Mouse (Mus musculus): Measurements from ENCODE around the gene Thg1l. TPM values are rescaled to one million over a fixed set of nuclear protein-coding genes. Genes with fewer than 3 reads are reported as not detected.
A peak's percentile ranks its signal among the peaks of the same experiment; 100 is the strongest.

Gene Thg1l
- 9.2 and 10.2 TPM in 2 replicates for polyA plus RNA-seq (2015; fragmentation: Nextera tagmentation; extraction: Ambion mirVana)

GRCm38 (mm10) chr11:45955127-45955627 is at the start of gene Thg1l:
Gene Thg1l (minus strand): TSS chr11:45955494.
- peak within 1 kb of the TSS; percentile 65 for H3K4me3 ChIP-seq
- WGBS, result under 1% methylated on average over 32 of the region's 32 CpGs
- H3K9ac ChIP-seq (replicated peaks), result peak within 1 kb of the TSS; percentile 53
- ATAC-seq (replicated peaks), result peak; percentile 99
- peaks cover 8% of the 10 kb centered on the region for H3K36me3 ChIP-seq
- H3K4me1 ChIP-seq, result peaks cover 5% of the 10 kb centered on the region
- H3K27me3 ChIP-seq, result 0 out of 2 replicates have a peak, but pooled peaks cover 3% of the 10 kb centered on the region
- peak within 1 kb of the TSS; percentile 48 for H3K4me2 ChIP-seq (replicated peaks)
- peak within 1 kb of the TSS; percentile 75 for H3K27ac ChIP-seq (replicated peaks)
- no peaks in the 10 kb centered on the region for H3K9me3 ChIP-seq

- peak overlapping the region; percentile 29 for H3K4me2 ChIP-seq (replicated peaks)
- no peak overlapping the region for H3K4me3 ChIP-seq
- WGBS, result 55% methylated on average over 13 of the region's 13 CpGs
- H3K9me3 ChIP-seq, result no peaks in the 10 kb centered on the region
- H3K27ac ChIP-seq (replicated peaks), result no peak overlapping the region
- no peaks in the 10 kb centered on the region for H3K4me1 ChIP-seq
- no peak for ATAC-seq (replicated peaks)
- no peaks in the 10 kb centered on the region for H3K36me3 ChIP-seq
- H3K27me3 ChIP-seq, result no peaks in the 10 kb centered on the region; the same call in 1 of the 2 replicates
- H3K9ac ChIP-seq (replicated peaks), result no peak overlapping the region
Observed at GRCm38 (mm10) chr11:45992087-45992486, 36.8 kb upstream of the Thg1l start.

GRCm38 (mm10) chr11:45991604-45992003 is 36.3 kb upstream of the Thg1l start:
- peak; percentile 58; the same call in 1 of the 2 replicates for ATAC-seq (replicated peaks)
- 11% methylated on average over 16 of the region's 16 CpGs for WGBS
- no peak overlapping the region for H3K4me3 ChIP-seq
- no peaks in the 10 kb centered on the region for H3K9me3 ChIP-seq
- H3K27me3 ChIP-seq, result no peaks in the 10 kb centered on the region; the same call in 1 of the 2 replicates
- H3K4me2 ChIP-seq (replicated peaks), result peak overlapping the region; percentile 29
- H3K4me1 ChIP-seq, result no peaks in the 10 kb centered on the region
- no peak overlapping the region for H3K9ac ChIP-seq (replicated peaks)
- no peak overlapping the region for H3K27ac ChIP-seq (replicated peaks)
- H3K36me3 ChIP-seq, result no peaks in the 10 kb centered on the region

GRCm38 (mm10) chr11:45980893-45981253 is 25.6 kb upstream of the Thg1l start:
- Histone ChIP-seq H3K36me3 (no peaks in the 10 kb centered on the region), H3K9ac (replicated peaks) (peak overlapping the region; percentile 67), H3K4me3 (peak overlapping the region; percentile 56), H3K27me3 (no peaks in the 10 kb centered on the region), H3K27ac (replicated peaks) (peak overlapping the region; percentile 70), H3K9me3 (no peaks in the 10 kb centered on the region), H3K4me2 (replicated peaks) (peak overlapping the region; percentile 68), H3K4me1 (0 out of 2 replicates have a peak, but pooled peaks cover 3% of the 10 kb centered on the region)
- peak; percentile 36; the same call in 1 of the 2 replicates for ATAC-seq (replicated peaks)
- whole genome bisulfite sequencing, result 41% methylated on average over 19 of the region's 19 CpGs

- peak within 1 kb of the TSS; percentile 56 for H3K4me3 ChIP-seq
- H3K9ac ChIP-seq (replicated peaks), result peak within 1 kb of the TSS; percentile 67
- no peaks in the 10 kb centered on the region for H3K36me3 ChIP-seq
- H3K27ac ChIP-seq (replicated peaks), result peak within 1 kb of the TSS; percentile 70
- H3K4me1 ChIP-seq, result 0 out of 2 replicates have a peak, but pooled peaks cover 3% of the 10 kb centered on the region
- WGBS, result 15% methylated on average over 67 of the region's 115 CpGs
- peak; percentile 98 for ATAC-seq (replicated peaks)
- peak within 1 kb of the TSS; percentile 68 for H3K4me2 ChIP-seq (replicated peaks)
- H3K27me3 ChIP-seq, result no peaks in the 10 kb centered on the region
- H3K9me3 ChIP-seq, result no peaks in the 10 kb centered on the region
Observed at GRCm38 (mm10) chr11:45979946-45980892, 24.9 kb upstream of the Thg1l start, which contains the start of gene Sox30. Gene Sox30 (plus strand): TSS chr11:45980310.

- H3K36me3 ChIP-seq, result no peaks in the 10 kb centered on the region
- whole genome bisulfite sequencing, result 72% methylated on average over 3 of the region's 3 CpGs
- ATAC-seq (replicated peaks), result no peak
Observed at GRCm38 (mm10) chr11:45976061-45976460, 20.8 kb upstream of the Thg1l start.

GRCm38 (mm10) chr11:45974466-45974865 is 19.2 kb upstream of the Thg1l start:
- Histone ChIP-seq H3K4me3 (no peak overlapping the region), H3K27ac (replicated peaks) (no peak overlapping the region), H3K36me3 (no peaks in the 10 kb centered on the region), H3K4me2 (replicated peaks) (no peak overlapping the region), H3K27me3 (no peaks in the 10 kb centered on the region), H3K9me3 (no peaks in the 10 kb centered on the region), H3K4me1 (no peaks in the 10 kb centered on the region), H3K9ac (replicated peaks) (no peak overlapping the region)
- ATAC-seq (replicated peaks), result no peak
- WGBS, result 94% methylated on average over 8 of the region's 8 CpGs

More at GRCm38 (mm10) chr11:45976061-45976460, 20.8 kb upstream of the Thg1l start:
- no peaks in the 10 kb centered on the region for H3K27me3 ChIP-seq
- H3K4me1 ChIP-seq, result 0 out of 2 replicates have a peak, but pooled peaks cover 3% of the 10 kb centered on the region
- no peak overlapping the region for H3K9ac ChIP-seq (replicated peaks)
- H3K9me3 ChIP-seq, result no peaks in the 10 kb centered on the region
- H3K4me2 ChIP-seq (replicated peaks), result no peak overlapping the region
- H3K27ac ChIP-seq (replicated peaks), result no peak overlapping the region
- H3K4me3 ChIP-seq, result no peak overlapping the region

GRCm38 (mm10) chr11:45973635-45974034 is 18.3 kb upstream of the Thg1l start:
- no peaks in the 10 kb centered on the region for H3K36me3 ChIP-seq
- no peaks in the 10 kb centered on the region for H3K4me1 ChIP-seq
- no peak overlapping the region for H3K9ac ChIP-seq (replicated peaks)
- WGBS, result 86% methylated on average over 5 of the region's 5 CpGs
- no peak overlapping the region for H3K27ac ChIP-seq (replicated peaks)
- ATAC-seq (replicated peaks), result no peak
- H3K4me2 ChIP-seq (replicated peaks), result no peak overlapping the region
- H3K9me3 ChIP-seq, result no peaks in the 10 kb centered on the region
- H3K27me3 ChIP-seq, result no peaks in the 10 kb centered on the region
- no peak overlapping the region for H3K4me3 ChIP-seq

GRCm38 (mm10) chr11:45968466-45968865 is 13.2 kb upstream of the Thg1l start:
- no peak overlapping the region for H3K9ac ChIP-seq (replicated peaks)
- no peaks in the 10 kb centered on the region for H3K36me3 ChIP-seq
- H3K4me2 ChIP-seq (replicated peaks), result no peak overlapping the region
- ATAC-seq (replicated peaks), result no peak
- H3K27ac ChIP-seq (replicated peaks), result no peak overlapping the region
- 94% methylated on average over 3 of the region's 3 CpGs for WGBS
- H3K4me1 ChIP-seq, result no peaks in the 10 kb centered on the region
- H3K27me3 ChIP-seq, result no peaks in the 10 kb centered on the region
- no peak overlapping the region for H3K4me3 ChIP-seq
- no peaks in the 10 kb centered on the region for H3K9me3 ChIP-seq

- H3K4me3 ChIP-seq, result no peak overlapping the region
- no peaks in the 10 kb centered on the region for H3K4me1 ChIP-seq
- no peak for ATAC-seq (replicated peaks)
- no peak overlapping the region for H3K9ac ChIP-seq (replicated peaks)
- H3K9me3 ChIP-seq, result no peaks in the 10 kb centered on the region
- H3K27ac ChIP-seq (replicated peaks), result no peak overlapping the region
- no peaks in the 10 kb centered on the region for H3K36me3 ChIP-seq
- H3K27me3 ChIP-seq, result no peaks in the 10 kb centered on the region
- WGBS, result 89% methylated on average over 4 of the region's 4 CpGs
- H3K4me2 ChIP-seq (replicated peaks), result no peak overlapping the region
Observed at GRCm38 (mm10) chr11:45966896-45967295, 11.6 kb upstream of the Thg1l start.

GRCm38 (mm10) chr11:45960003-45960402 is 4.7 kb upstream of the Thg1l start:
- H3K9ac ChIP-seq (replicated peaks), result no peak overlapping the region
- H3K4me3 ChIP-seq, result no peak overlapping the region
- no peak overlapping the region for H3K27ac ChIP-seq (replicated peaks)
- 0 out of 2 replicates have a peak, but pooled peaks cover 3% of the 10 kb centered on the region for H3K27me3 ChIP-seq
- H3K4me2 ChIP-seq (replicated peaks), result no peak overlapping the region
- WGBS, result 89% methylated on average over 5 of the region's 5 CpGs
- ATAC-seq (replicated peaks), result no peak
- H3K4me1 ChIP-seq, result no peaks in the 10 kb centered on the region
- H3K9me3 ChIP-seq, result no peaks in the 10 kb centered on the region
- H3K36me3 ChIP-seq, result no peaks in the 10 kb centered on the region

GRCm38 (mm10) chr11:45959598-45959997 is 4.3 kb upstream of the Thg1l start:
- no peak for ATAC-seq (replicated peaks)
- Histone ChIP-seq H3K36me3 (no peaks in the 10 kb centered on the region), H3K9ac (replicated peaks) (no peak overlapping the region), H3K4me1 (peaks cover 3% of the 10 kb centered on the region), H3K27me3 (0 out of 2 replicates have a peak, but pooled peaks cover 3% of the 10 kb centered on the region), H3K27ac (replicated peaks) (no peak overlapping the region), H3K4me3 (no peak overlapping the region), H3K9me3 (no peaks in the 10 kb centered on the region), H3K4me2 (replicated peaks) (no peak overlapping the region)
- 75% methylated on average over 3 of the region's 3 CpGs for WGBS

All from forebrain, embryonic 15.5 days (tissue).